Mouse (Mus musculus): ENCODE measurements around the gene Cnn3.

- TF ChIP-seq CTCF (IDR thresholded peaks at IDR 0.05; ENCODE audit: insufficient read depth, low read depth, low read length) (no peak), POLR2A (IDR thresholded peaks at IDR 0.05; ENCODE audit: insufficient read depth, low read depth, low read length) (no peak)
Observed at GRCm38 (mm10) chr3:121433359-121433758, 7.1 kb downstream of the Cnn3 start.

Data from olfactory bulb, adult 2 months (tissue).